Mouse (Mus musculus): Measurements from ENCODE around the gene Fbxl8. TPM values are rescaled to one million over a fixed set of nuclear protein-coding genes. Genes with fewer than 3 reads are reported as not detected.

Gene Fbxl8
- polyA plus RNA-seq, 1 experiment from 2014 or later, result 2.6 TPM

DNA sequence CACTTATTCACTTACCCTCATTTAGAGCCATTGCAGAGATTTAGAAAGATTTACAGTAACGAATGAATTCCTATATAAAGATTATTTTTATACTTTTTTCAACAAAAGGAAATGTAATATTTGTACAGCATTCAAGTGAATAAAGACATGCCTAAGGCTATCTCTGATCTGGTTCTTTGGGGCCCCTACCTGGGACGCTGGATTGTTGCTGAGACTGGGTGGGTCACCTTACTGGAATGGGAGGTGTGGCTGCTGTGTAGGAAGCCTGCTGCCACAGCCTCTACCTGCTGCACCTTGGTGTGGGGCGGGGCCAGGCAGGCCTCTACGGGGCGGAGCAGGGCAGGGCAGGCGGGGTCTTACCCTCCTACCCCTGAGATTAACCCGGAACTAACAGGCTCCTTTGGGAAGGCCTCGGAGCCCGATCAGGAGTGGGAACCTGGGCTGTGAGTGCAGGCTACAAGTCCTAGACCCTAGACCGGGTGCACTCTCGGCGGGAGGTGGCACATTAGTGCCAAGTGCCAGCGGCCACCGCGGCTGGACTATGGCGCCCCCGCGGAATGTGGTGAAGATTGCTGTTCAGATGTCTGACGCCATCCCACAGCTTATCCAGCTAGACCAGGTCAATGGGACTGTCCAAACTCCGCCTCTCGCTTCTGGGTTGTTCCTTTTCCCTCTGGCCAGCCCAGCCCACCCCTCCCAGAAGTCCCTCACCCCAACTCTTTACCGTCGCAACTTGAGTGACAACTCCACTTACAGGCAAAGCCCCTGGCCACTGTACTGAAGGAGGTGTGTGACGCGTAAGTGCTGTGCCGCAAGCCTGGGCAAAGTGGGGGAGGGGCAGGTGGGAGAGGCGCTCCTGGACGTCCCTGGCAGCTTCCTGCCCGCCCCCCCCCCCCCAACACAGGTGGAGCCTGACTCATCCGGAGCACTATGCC is 41.0 kb downstream of the Fbxl8 start, which contains the start of gene Elmo3:
Elmo3 (plus strand) TSS at position 391 of the 935 bp plus-strand sequence.
- Histone ChIP-seq H3K27ac (ENCODE audit: poor library complexity, severe bottlenecking) (peak within 1 kb of the TSS; percentile 53), H3K36me3 (peaks cover 75% of the 10 kb centered on the region), H3K9ac (peak within 1 kb of the TSS; percentile 69), H3K4me1 (replicated peaks) (peaks cover 36% of the 10 kb centered on the region), H3K4me3 (peak within 1 kb of the TSS; percentile 46), H3K4me2 (peak within 1 kb of the TSS; percentile 82), H3K9me3 (replicated peaks) (no peaks in the 10 kb centered on the region), H3K27me3 (replicated peaks) (no peaks in the 10 kb centered on the region)
- 6% methylated on average over 29 of the region's 30 CpGs for WGBS
- peak; percentile 59 for ATAC-seq (ENCODE audit: insufficient number of reproducible peaks, low FRiP score)

DNA sequence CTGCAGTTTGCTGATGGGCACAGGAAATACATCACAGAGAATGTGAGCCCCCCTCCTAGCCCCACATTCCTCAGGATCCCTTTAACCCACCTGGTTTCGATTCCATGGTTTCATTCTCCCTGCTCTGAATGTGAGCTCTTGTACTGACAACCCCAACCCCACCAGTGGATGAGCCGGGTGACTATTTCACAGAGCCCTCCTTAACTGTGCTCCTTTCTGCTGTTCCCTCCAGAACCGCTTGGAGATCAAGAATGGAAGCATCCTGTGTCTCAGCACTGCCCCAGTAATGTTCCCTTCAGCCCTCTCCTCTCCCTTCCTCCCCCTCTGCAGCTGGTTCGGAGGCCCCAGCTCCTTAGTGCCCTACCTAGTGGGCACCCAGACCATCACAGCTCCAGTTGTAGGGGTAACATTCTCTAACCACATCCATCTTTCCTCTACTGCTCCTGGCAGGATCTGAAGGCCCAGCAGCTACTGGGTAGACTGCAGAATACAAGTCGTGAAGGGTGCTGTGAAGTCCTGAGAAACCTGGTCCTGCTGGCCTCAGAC is 41.8 kb downstream of the Fbxl8 start:
- peak overlapping the region; percentile 69 for H3K9ac ChIP-seq
- H3K4me3 ChIP-seq, result peak overlapping the region; percentile 46
- 50% methylated on average over 5 of the region's 5 CpGs for WGBS
- no peaks in the 10 kb centered on the region for H3K9me3 ChIP-seq (replicated peaks)
- H3K4me1 ChIP-seq (replicated peaks), result peaks cover 36% of the 10 kb centered on the region
- ATAC-seq (ENCODE audit: insufficient number of reproducible peaks, low FRiP score), result peak; percentile 19
- peak overlapping the region; percentile 49 for H3K27ac ChIP-seq (ENCODE audit: poor library complexity, severe bottlenecking)
- H3K36me3 ChIP-seq, result peaks cover 71% of the 10 kb centered on the region
- H3K4me2 ChIP-seq, result peak overlapping the region; percentile 82
- no peaks in the 10 kb centered on the region for H3K27me3 ChIP-seq (replicated peaks)

DNA sequence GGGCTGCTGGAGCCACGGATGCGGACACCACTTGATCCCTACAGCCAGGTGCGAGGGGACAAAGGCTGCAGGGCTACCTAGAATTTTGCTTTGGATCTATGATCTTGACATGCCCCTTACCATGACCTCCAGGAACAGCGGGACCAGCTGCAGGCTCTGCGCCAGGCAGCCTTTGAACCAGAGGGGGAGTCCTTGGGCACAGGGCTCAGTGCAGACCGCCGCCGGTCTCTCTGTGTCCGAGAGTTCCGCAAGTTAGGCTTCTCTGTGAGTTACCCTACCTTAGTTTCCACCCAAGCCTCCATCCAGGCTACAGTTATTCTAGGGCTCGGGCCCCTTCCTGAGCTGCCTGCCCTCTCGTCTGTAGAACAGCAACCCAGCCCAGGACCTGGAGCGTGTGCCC is 43.2 kb downstream of the Fbxl8 start:
- H3K4me2 ChIP-seq, result no peak overlapping the region
- H3K27ac ChIP-seq (ENCODE audit: poor library complexity, severe bottlenecking), result no peak overlapping the region
- WGBS, result 91% methylated on average over 13 of the region's 13 CpGs
- no peaks in the 10 kb centered on the region for H3K9me3 ChIP-seq (replicated peaks)
- no peak for ATAC-seq (ENCODE audit: insufficient number of reproducible peaks, low FRiP score)
- H3K4me1 ChIP-seq (replicated peaks), result peaks cover 36% of the 10 kb centered on the region
- peaks cover 70% of the 10 kb centered on the region for H3K36me3 ChIP-seq
- no peak overlapping the region for H3K4me3 ChIP-seq
- H3K27me3 ChIP-seq (replicated peaks), result no peaks in the 10 kb centered on the region
- no peak overlapping the region for H3K9ac ChIP-seq

DNA sequence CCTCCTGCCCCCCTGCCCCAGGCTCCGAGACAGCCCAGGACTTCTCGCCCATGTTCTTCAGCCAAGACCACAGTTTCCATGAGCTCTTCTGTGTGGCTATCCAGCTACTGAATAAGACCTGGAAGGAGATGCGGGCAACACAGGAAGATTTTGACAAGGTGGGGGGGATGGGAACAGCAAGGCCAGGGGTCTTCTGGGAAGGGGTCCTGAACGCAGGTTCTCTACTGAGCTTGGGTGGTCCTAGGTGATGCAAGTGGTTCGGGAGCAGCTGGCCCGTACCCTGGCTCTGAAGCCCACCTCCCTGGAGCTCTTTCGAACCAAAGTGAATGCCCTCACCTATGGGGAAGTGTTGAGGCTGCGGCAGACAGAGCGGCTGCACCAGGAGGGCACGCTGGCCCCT is 44.0 kb downstream of the Fbxl8 start:
- Histone ChIP-seq H3K27ac (ENCODE audit: poor library complexity, severe bottlenecking) (no peak overlapping the region), H3K27me3 (replicated peaks) (no peaks in the 10 kb centered on the region), H3K4me2 (no peak overlapping the region), H3K9ac (no peak overlapping the region), H3K4me1 (replicated peaks) (peaks cover 41% of the 10 kb centered on the region), H3K36me3 (peaks cover 72% of the 10 kb centered on the region), H3K4me3 (no peak overlapping the region), H3K9me3 (replicated peaks) (no peaks in the 10 kb centered on the region)
- no peak for ATAC-seq (ENCODE audit: insufficient number of reproducible peaks, low FRiP score)
- WGBS, result 92% methylated on average over 10 of the region's 10 CpGs

DNA sequence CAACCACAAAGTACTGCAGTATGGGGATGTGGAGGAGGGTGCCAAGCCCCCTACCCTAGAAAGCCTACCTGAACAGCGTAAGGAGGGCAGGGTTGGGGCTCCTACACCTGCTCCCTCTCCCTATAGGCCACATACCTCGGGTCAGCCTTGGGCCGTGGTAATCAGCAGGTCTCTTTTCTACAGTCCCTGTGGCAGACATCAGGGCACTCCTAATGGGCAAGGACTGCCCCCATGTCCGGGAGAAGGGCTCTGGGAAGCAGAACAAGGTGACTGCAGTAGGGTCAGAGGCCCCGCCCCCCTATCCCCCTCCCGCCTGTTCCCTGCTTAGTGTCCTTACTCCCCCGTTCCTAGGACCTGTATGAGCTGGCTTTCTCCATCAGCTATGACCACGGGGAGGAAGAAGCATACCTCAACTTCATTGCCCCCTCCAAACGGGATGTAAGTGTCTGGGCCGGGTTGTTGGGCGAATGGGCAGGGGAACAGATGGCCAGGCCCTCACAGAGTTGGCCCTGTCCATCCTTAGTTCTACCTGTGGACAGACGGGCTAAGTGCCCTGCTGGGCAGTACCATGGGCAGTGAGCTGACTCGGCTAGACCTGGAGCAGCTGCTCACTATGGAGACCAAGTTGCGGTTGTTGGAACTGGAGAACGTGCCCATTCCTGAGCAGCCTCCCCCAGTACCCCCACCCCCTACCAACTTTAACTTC is 44.8 kb downstream of the Fbxl8 start:
- Histone ChIP-seq H3K9ac (no peak overlapping the region), H3K4me3 (no peak overlapping the region), H3K27ac (ENCODE audit: poor library complexity, severe bottlenecking) (no peak overlapping the region), H3K4me2 (no peak overlapping the region), H3K9me3 (replicated peaks) (no peaks in the 10 kb centered on the region), H3K4me1 (replicated peaks) (peaks cover 41% of the 10 kb centered on the region), H3K36me3 (peaks cover 71% of the 10 kb centered on the region), H3K27me3 (replicated peaks) (no peaks in the 10 kb centered on the region)
- WGBS, result 82% methylated on average over 15 of the region's 15 CpGs
- ATAC-seq (ENCODE audit: insufficient number of reproducible peaks, low FRiP score), result no peak

DNA sequence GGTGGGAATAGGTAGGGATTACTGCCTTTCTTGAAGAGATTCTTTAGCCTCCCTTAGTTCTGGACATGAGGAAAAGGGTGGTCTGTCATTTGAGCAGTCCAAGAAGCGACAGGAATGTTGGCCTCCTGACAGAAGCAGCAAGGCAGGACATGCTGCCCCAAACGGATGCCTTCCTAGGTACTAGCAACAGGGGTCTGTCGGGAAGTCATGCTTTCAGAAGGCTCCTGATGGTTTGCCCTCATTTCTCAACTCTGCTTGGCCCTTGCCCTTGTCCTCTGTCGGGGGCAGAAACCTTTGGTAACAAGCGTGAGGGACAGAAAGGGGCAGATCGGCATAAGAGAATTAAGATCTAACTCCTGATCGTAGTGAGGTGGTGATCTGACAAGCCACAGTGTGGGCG is 45.7 kb downstream of the Fbxl8 start:
- WGBS, result 87% methylated on average over 8 of the region's 8 CpGs
- Histone ChIP-seq H3K27ac (ENCODE audit: poor library complexity, severe bottlenecking) (no peak overlapping the region), H3K4me2 (no peak overlapping the region), H3K9me3 (replicated peaks) (no peaks in the 10 kb centered on the region), H3K36me3 (peaks cover 73% of the 10 kb centered on the region), H3K4me1 (replicated peaks) (peaks cover 36% of the 10 kb centered on the region), H3K4me3 (no peak overlapping the region), H3K27me3 (replicated peaks) (no peaks in the 10 kb centered on the region), H3K9ac (no peak overlapping the region; the same call in 1 of the 2 replicates)
- ATAC-seq (ENCODE audit: insufficient number of reproducible peaks, low FRiP score), result no peak

DNA sequence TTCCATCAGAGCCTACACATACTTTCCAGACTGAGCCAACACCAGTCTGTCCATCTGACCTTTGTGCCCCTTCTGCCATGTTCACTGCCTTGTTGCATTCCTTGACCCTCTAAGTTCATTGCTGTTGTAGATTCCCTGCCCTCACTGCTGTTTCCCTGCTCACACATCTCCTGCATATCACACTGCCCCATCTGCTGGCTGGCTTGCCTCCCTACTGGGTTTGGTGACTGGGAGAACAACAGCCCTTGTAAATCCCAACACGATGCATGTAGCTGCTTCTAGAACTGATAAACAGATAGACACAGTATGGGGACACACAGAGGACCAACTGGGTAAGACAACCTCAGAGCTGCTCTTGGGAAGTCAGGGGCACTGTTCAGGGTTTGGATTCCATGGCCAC is 47.3 kb downstream of the Fbxl8 start:
- no peak overlapping the region for H3K9ac ChIP-seq
- peaks cover 84% of the 10 kb centered on the region for H3K36me3 ChIP-seq

DNA sequence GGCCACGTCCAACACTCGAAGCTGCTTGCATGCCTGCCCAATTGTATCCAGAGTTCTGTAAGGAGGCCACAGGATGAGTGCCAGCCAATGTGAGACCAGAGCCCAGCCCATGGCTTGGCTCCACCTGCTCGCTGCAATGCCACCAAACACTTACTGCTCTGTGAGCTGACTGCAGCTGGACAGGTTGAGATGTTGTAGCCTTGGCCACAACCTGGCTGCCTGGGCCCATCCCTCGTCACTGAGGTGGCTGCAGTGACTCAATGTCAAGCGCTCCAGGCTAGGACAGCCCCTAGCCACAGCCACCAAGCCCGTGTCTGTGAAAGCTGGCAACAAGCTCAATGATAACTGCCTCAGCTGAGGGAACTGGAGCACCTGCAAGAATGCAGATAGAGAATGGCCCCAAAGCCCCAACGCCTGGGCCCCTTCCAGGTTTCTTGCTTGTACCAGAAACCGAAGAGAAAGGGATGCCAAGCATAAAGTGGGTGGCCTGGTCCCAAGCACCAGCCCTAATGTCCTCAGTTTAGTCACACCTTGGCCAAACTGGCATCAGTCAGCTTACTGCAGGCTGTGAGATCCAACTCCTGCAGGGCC is 48.5 kb downstream of the Fbxl8 start:
- Histone ChIP-seq H3K9me3 (replicated peaks) (no peaks in the 10 kb centered on the region), H3K4me2 (no peak overlapping the region), H3K4me1 (replicated peaks) (peaks cover 25% of the 10 kb centered on the region), H3K27ac (ENCODE audit: poor library complexity, severe bottlenecking) (no peak overlapping the region), H3K36me3 (peaks cover 76% of the 10 kb centered on the region), H3K27me3 (replicated peaks) (no peaks in the 10 kb centered on the region), H3K9ac (no peak overlapping the region), H3K4me3 (no peak overlapping the region)
- WGBS, result 86% methylated on average over 8 of the region's 8 CpGs
- ATAC-seq (ENCODE audit: insufficient number of reproducible peaks, low FRiP score), result no peak

More for the DNA sequence above, 47.3 kb downstream of the Fbxl8 start:
- no peak overlapping the region for H3K4me3 ChIP-seq
- no peak for ATAC-seq (ENCODE audit: insufficient number of reproducible peaks, low FRiP score)
- 73% methylated on average over 1 of the region's 1 CpGs for WGBS
- no peaks in the 10 kb centered on the region for H3K27me3 ChIP-seq (replicated peaks)
- no peak overlapping the region for H3K4me2 ChIP-seq
- H3K27ac ChIP-seq (ENCODE audit: poor library complexity, severe bottlenecking), result no peak overlapping the region
- peaks cover 27% of the 10 kb centered on the region for H3K4me1 ChIP-seq (replicated peaks)
- no peaks in the 10 kb centered on the region for H3K9me3 ChIP-seq (replicated peaks)

DNA sequence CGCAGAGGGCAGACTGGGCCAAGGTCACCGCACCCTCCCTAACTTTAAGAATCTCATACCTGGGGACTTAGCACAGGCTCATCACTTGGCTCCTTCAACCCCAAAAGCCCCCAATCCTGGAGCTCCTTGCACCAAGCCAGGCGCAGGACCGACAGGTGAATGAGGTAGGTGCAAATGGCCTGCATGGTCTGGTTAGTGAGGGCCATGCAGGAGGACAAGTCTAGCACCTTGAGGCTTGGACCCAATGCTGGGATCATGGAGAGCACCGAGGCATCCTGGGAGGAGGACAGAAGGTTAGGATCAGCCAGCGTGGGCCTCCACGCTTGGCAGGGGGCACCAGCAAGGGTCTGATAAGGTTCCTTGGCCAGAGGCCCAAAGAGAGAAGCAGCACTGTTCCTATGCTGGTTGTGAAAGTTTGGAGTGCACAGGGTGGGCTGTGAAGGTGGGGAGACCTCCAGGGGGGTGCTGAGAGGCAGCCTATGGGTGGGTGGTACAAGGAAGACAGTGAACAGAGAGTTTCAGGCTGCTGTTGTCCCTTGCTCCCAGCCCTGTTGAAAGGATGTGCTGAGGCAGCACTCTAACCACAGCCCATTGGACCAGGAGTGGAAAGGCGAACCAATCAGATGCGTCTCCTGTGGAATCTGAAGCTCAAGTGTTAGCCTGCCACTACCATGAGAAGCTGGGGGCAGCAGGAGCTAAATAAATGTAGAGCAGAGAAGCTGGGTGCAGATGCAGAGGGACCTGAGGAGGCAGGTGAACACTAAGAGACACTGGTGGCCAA is 49.4 kb downstream of the Fbxl8 start:
- 65% methylated on average over 9 of the region's 9 CpGs for WGBS

DNA sequence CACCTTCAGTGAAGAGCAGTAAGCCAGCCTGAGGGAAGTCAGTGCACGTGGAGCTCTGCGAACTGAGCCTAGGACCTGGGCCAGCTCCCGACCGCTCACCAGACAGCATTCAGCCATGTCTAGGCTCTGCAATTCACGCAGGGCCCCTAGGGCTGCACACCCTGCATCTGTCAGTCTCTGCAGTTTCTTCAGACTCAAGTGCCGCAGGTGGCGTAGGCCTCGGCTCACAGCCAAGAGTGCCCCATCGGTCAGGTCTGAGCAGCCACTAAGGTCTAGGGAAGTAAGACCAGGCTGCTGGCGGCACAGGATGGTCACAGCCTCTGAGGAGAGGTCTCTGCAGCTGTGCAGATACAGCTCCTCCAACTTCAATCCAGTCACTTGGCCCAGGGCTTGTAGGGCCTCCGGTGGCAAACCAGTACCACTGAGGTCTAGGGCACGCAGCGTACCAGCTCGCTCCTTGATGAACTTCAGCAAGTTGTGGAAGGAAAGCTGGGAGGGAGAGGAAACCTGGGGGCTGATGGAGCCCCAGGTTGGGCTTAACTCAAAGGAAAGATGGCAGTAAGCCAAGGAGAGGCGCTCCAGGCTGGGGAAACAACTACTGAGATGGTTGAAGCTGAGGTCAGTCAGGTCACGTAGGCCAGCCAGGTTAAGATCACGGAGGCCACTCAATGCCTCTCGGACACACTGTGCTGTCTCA is 50.8 kb downstream of the Fbxl8 start:
- H3K4me2 ChIP-seq, result no peak overlapping the region
- no peak for ATAC-seq (ENCODE audit: insufficient number of reproducible peaks, low FRiP score)
- H3K9ac ChIP-seq, result no peak overlapping the region
- H3K27me3 ChIP-seq (replicated peaks), result no peaks in the 10 kb centered on the region
- 86% methylated on average over 18 of the region's 18 CpGs for WGBS
- peaks cover 73% of the 10 kb centered on the region for H3K36me3 ChIP-seq
- H3K27ac ChIP-seq (ENCODE audit: poor library complexity, severe bottlenecking), result no peak overlapping the region
- peaks cover 25% of the 10 kb centered on the region for H3K4me1 ChIP-seq (replicated peaks)
- H3K4me3 ChIP-seq, result no peak overlapping the region
- H3K9me3 ChIP-seq (replicated peaks), result no peaks in the 10 kb centered on the region

More for the DNA sequence above, 49.4 kb downstream of the Fbxl8 start:
- ATAC-seq (ENCODE audit: insufficient number of reproducible peaks, low FRiP score), result no peak; the same call in 1 of the 2 replicates
- no peaks in the 10 kb centered on the region for H3K9me3 ChIP-seq (replicated peaks)
- no peak overlapping the region for H3K4me3 ChIP-seq
- no peaks in the 10 kb centered on the region for H3K27me3 ChIP-seq (replicated peaks)
- no peak overlapping the region for H3K9ac ChIP-seq
- peaks cover 75% of the 10 kb centered on the region for H3K36me3 ChIP-seq
- 0 out of 2 replicates have a peak overlapping the region, but pooled peaks have one; percentile 6 for H3K27ac ChIP-seq (ENCODE audit: poor library complexity, severe bottlenecking)
- H3K4me1 ChIP-seq (replicated peaks), result peaks cover 25% of the 10 kb centered on the region
- H3K4me2 ChIP-seq, result no peak overlapping the region
